Mouse (Mus musculus) adrenal gland, postnatal 14 days (tissue): ENCODE results near the gene C8g. TPM values are rescaled to one million over a fixed set of nuclear protein-coding genes. Genes with fewer than 3 reads are reported as not detected.

Experiments
- DNase-seq: peaks from one replicate; pipeline ENCODE4 v3.0.0; 2021; ENCODE audit warnings: mixed read lengths
- total RNA-seq: library from RNA; stranded (reverse); gene quantifications from 2 replicates; pipeline ENCODE4 v1.2.3, GENCODE M21; 2021

Gene C8g
- total RNA-seq, 1 experiment from 2014 or later: 36.5 TPM

GRCm38 (mm10) chr2:25467606-25468303 is 33.8 kb downstream of the C8g start:
- no peak for DNase-seq

DNA sequence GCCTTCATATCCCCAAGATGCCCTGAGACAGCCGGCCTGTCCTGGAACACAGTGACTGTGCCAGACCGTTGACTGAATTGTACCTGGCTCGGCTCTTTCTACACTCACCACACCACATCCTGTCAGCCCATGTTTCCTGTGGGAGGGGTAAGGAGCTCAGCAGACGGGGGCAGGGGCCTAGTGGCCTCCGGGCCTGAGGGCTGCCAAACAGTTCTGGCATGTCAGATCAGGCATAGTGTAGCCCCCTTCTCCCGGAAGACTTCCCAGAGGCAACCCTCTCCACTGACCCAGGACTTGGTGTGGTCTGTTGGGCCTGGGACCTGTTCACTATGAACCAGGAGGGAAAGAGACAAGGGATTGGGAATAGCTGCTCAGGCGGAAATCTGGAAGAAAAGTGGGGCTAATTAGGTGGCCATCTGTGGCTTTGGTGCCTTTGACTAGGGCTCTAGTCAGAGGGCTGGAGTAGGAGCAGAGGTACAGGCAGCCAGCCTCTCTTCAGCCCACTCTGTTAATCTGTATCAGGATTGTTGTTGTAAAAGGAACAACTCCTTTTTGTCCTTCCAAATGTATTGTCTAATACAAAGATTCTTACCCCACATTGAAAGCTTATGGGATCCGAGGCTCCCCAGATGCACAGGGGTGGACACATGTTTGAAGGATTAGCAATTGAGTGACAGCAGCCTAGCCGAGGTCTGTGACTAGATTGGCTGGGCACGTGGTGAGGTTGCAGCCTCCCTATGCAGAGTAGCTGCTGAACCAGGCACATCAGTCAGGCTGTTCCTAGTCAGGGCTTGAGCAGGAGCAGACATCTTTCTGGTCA is 35.5 kb downstream of the C8g start:
- DNase-seq: peak; percentile 39

DNA sequence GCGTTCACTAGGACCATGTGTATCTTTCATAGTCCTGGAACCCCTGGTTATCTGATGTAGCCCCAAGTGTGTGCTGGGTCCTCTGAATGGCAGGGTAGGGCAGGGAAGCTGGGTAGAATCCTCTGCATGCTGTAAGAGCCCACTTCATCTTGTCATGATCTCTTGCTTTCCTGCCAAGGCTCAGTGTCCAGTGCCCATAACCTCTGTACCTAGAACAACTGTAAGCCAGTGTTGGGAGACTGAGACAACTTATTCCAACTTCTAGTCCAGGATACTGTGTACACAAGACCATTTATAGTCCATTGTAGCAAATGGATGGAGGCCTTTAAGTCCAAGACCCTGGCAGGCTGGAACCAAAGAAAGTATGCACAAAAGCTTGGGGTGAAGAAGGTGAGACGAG is 36.3 kb downstream of the C8g start:
- DNase-seq: no peak

- no peak for DNase-seq
Measured at GRCm38 (mm10) chr2:25463630-25464029, 37.9 kb downstream of the C8g start.

DNA sequence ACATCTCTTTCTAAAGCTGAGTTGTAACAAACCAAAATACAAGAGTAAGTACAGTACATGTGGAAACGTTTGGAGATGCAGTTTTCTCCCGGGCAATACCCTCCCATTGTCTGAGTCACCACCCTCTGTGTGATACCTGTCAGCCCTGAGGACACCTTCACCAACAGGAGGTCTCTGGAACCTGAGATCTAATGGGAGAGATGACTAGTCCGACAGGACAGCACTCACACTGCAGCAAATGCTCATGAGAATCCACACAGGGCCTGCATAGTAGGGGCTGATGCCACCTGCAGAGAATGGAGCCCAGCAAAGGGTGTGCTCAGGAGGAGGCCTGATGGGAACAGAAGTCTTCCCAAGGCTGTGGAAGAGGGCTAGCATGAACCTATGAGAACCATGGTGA is 40.1 kb downstream of the C8g start:
- no peak for DNase-seq

- DNase-seq: peak; percentile 95
Measured at GRCm38 (mm10) chr2:25460551-25461309, 40.8 kb downstream of the C8g start, which contains the start of gene Paxx. Gene Paxx, minus strand, starts transcription at chr2:25461094.

GRCm38 (mm10) chr2:25460135-25460534 is 41.4 kb downstream of the C8g start:
- DNase-seq: peak; percentile 38

- DNase-seq: peak; percentile 47
Measured at GRCm38 (mm10) chr2:25458911-25459310, 42.6 kb downstream of the C8g start.

GRCm38 (mm10) chr2:25457022-25457896 is 44.3 kb downstream of the C8g start:
- no peak for DNase-seq

GRCm38 (mm10) chr2:25456205-25456953 is 45.1 kb downstream of the C8g start, which contains the start of gene Clic3:
Gene Clic3, plus strand, starts transcription at chr2:25456838.
- no peak for DNase-seq

GRCm38 (mm10) chr2:25452951-25453350 is 48.6 kb downstream of the C8g start:
- DNase-seq: no peak

DNA sequence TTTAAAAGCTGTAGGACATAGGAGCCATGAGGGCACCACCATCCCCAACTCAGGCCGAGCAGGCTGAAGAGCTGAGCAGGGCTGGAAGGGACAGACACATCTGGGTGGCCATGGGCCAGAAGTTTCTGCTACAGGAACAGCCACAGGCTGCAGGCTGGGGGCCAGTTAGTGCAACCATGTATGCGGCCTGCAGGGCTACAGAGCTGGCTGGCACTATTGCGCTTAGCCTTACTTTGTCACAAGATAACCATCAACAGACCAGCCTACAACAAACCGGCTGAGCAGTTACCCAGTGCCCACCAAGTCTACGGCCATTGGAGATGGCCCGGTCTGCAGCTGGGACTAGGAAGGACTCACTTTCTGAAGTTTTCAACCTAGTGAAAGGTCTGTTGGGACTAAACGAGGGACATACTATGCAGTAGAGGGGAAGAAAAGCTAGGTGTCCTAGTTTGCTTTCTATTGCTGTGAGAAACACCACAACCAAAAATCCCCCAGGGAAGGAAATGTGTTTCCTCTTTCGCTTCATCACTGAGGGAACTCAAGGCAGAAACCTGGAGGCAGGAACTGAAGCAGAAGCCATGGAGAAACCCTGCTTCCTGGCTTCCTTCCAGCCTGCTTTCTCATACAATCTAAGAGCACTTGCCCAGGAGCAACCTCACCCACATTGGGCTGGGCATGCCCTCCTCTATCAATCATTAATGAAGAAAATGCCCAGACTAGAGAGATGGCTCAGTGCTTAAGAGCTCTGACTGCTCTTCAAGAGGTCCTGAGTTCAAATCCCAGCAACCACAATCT is 50.5 kb downstream of the C8g start:
- no peak for DNase-seq

Other genes starting within 250 kb of the C8g start
- 25.6 and 31.0 TPM in 2 replicates for gene Tmem203, start 246.3 kb downstream of the C8g start, total RNA-seq
- gene Tprn, start 239.1 kb downstream of the C8g start, total RNA-seq: 10.9 and 13.4 TPM in 2 replicates
- 45.8 and 49.8 TPM in 2 replicates for gene Ssna1, start 229.3 kb downstream of the C8g start, total RNA-seq
- 63.9 and 66.1 TPM in 2 replicates for gene Anapc2, start 229.2 kb downstream of the C8g start, total RNA-seq
- not detected in 2 replicates for gene Tmem210, start 213.6 kb downstream of the C8g start, total RNA-seq
- gene Lrrc26, start 211.8 kb downstream of the C8g start, total RNA-seq: not detected in 2 replicates
- gene Grin1, start 182.5 kb downstream of the C8g start, total RNA-seq: 9.7 and 11.0 TPM in 2 replicates
- gene Man1b1, start 169.4 kb downstream of the C8g start, total RNA-seq: 43.1 and 45.7 TPM in 2 replicates
- 19.9 and 20.8 TPM in 2 replicates for gene Dpp7, start 145.4 kb downstream of the C8g start, total RNA-seq
- gene Uap1l1, start 136.0 kb downstream of the C8g start, total RNA-seq: 8.7 and 11.8 TPM in 2 replicates
- 3.4 and 3.5 TPM in 2 replicates for gene Sapcd2, start 129.4 kb downstream of the C8g start, total RNA-seq
- gene Entpd2, start 105.8 kb downstream of the C8g start, total RNA-seq: 7.6 and 9.5 TPM in 2 replicates
- gene Npdc1, start 102.4 kb downstream of the C8g start, total RNA-seq: 77.2 and 90.9 TPM in 2 replicates
- gene Fut7, start 78.5 kb downstream of the C8g start, total RNA-seq: 4.7 TPM in 1 of 2 replicates, not detected in the other
- 29.3 and 30.1 TPM in 2 replicates for gene Abca2, start 73.0 kb downstream of the C8g start, total RNA-seq
- gene Clic3, start 44.9 kb downstream of the C8g start, total RNA-seq: 0.74 and 1.0 TPM in 2 replicates
- 36.2 and 42.6 TPM in 2 replicates for gene Paxx, start 40.6 kb downstream of the C8g start, total RNA-seq
- gene Ptgds, start 31.7 kb downstream of the C8g start, total RNA-seq: 8.7 and 9.9 TPM in 2 replicates
- gene Lcn12, start 7.8 kb downstream of the C8g start, total RNA-seq: not detected in 2 replicates
- gene Fbxw5, start 969 bp downstream of the C8g start, total RNA-seq: 79.3 and 81.4 TPM in 2 replicates
- 21.8 and 24.4 TPM in 2 replicates for gene Traf2, start 45.2 kb upstream of the C8g start, total RNA-seq
- 312 and 335 TPM in 2 replicates for gene Edf1, start 56.1 kb upstream of the C8g start, total RNA-seq
- 4.7 and 5.0 TPM in 2 replicates for gene Mamdc4, start 73.1 kb upstream of the C8g start, total RNA-seq
- gene Phpt1, start 73.5 kb upstream of the C8g start, total RNA-seq: 56.6 and 58.1 TPM in 2 replicates
- gene Ajm1, start 80.0 kb upstream of the C8g start, total RNA-seq: 2.1 and 3.0 TPM in 2 replicates
- 72.7 and 87.8 TPM in 2 replicates for gene Rabl6, start 106.8 kb upstream of the C8g start, total RNA-seq
- not detected in 2 replicates for gene Ccdc183, start 116.0 kb upstream of the C8g start, total RNA-seq
- 30.5 and 33.1 TPM in 2 replicates for gene Tmem141, start 120.3 kb upstream of the C8g start, total RNA-seq
- 7.0 and 9.7 TPM in 2 replicates for gene Fcna, start 126.3 kb upstream of the C8g start, total RNA-seq
- not detected in 2 replicates for gene Lcn8, start 151.4 kb upstream of the C8g start, total RNA-seq
- gene Lcn5, start 156.2 kb upstream of the C8g start, total RNA-seq: not detected in 2 replicates
- not detected in 2 replicates for gene Lcn6, start 175.1 kb upstream of the C8g start, total RNA-seq
- not detected in 2 replicates for gene Lcn10, start 181.0 kb upstream of the C8g start, total RNA-seq
- gene Obp2a, start 198.3 kb upstream of the C8g start, total RNA-seq: 4.7 and 4.8 TPM in 2 replicates
- gene Bmyc, start 205.0 kb upstream of the C8g start, total RNA-seq: 40.2 and 49.1 TPM in 2 replicates
- gene Obp2b, start 235.3 kb upstream of the C8g start, total RNA-seq: not detected in 2 replicates